Mouse (Mus musculus) lung, postnatal 25 days (tissue): Measurements from ENCODE around the gene Ppp1r3g.
"Not testable (repeated sequence)": the region's sequence is repeated elsewhere in the genome, so short reads cannot be mapped to it uniquely, and the experiment has no call there.

ENCODE experiments used
- DNase-seq: peaks from one replicate; pipeline ENCODE4 v3.0.0; 2022; ENCODE audit warnings: low spot score

The Ppp1r3g gene

DNA sequence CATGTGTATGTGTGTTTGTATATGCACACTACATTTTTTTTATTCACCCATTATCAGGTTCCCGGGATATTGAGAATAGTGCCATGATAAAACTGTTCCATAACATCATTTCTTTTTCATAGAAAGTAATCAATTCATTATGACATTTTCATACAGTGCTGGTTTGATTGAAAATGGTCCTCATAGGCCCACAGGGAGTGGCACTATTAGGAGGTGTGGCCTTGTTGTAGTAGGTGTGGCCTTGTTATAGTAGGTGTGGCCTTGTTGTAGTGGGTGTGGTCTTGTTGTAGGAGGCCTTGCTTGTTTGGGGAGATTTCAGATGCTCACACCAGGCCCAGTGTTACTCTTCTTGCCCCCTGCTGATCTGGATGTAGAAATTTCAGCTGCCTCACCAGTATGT lies at the start of gene Ppp1r3g:
TSS of gene Ppp1r3g (plus strand) at position 301 of the 400 bp plus-strand sequence.
- no peak for DNase-seq

- DNase-seq, result no peak
These were observed 47.2 kb upstream of the Ppp1r3g start for GRCm38 (mm10) chr13:35911476-35911875.

DNA sequence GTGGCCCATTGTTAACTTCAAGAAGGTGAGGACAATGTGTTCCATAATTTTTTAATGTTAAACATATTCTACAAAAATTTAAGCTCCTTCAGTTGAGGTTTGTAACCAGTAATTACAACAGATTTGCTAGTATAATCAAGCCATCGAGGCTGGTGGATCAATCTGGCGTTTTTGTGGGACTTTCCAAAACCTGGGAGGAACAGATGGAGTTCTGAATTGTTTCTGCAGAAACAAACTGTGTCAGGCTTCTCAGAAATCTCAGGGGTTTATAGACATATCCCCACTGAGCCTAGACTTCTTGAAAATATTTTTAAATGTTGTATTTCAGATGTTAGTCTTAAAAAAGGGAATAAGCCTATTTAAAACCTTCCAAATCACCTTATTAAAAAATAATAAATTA lies 20.6 kb upstream of the Ppp1r3g start:
- DNase-seq, result no peak

DNA sequence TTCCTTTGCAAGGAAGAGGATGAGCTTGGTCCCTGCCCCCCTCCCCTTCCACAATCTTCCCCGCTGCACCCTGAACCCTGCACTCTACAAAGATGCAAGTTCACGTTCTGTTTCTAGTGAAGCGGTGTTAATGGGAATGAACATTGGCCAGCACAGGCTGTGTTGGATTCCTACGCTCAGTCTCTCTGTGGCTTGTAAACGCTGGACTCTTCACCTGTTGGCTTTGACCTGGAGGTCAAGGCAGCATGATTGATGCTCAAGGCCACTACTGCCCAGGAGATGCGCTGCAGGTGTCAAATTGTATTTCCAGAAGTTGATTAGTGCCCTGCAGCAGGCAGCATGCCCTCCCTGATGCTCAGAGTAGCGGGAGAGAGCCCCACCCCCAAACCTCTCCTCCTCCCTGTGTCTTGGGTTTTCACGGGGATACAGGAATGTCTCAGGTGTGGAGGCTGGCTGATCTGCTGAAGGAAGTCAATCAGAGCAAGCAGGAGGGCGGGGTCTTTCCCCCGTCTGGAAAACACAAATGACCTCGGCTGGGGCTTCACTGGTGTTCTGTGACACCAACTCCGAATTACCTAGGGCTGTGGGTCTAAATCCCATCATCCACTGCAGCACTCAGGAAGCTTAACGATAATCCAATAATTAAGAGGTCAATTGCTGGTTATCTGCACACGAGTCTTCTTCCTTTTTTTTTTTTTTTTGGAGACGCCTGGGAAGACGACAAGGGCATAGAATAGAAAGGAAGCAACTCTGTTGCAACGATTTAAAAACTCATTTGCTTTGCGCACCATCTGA lies 18.6 kb upstream of the Ppp1r3g start:
- DNase-seq, result no peak

GRCm38 (mm10) chr13:35940934-35941333 lies 17.7 kb upstream of the Ppp1r3g start:
- no peak for DNase-seq

- no peak for DNase-seq
These were observed 11.8 kb upstream of the Ppp1r3g start for GRCm38 (mm10) chr13:35946659-35947353.

DNA sequence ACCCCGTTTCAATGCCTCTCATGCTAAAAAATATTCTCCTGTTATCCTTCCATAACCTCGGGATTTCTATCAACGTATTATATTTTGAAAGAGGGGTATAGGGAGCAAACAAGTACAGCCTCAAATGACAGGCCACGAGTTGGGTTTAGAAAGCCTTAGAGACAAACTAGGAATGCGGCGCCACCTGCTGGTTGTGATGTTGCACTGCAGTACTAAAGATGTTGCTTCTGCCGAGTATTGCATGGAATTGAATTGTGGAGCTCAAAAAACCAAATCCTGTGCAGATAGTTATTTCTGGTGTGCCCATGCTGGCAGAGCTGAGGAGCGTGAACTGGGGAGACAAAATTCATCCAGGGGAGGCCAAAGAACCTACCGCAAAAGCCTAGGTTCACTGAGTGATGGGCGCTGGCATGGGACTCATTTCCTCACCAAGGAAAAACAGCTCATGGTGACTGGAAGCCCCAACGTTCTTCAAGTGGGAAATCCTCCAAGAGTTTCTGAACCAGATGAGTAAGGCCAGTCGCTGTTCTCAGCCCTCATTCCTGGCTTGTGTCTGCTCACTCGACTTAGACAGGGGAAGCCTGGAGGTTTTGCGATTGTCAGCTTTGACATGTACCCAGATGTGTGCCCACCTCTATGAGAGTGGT lies 11.2 kb upstream of the Ppp1r3g start:
- peak; percentile 61 for DNase-seq

GRCm38 (mm10) chr13:35949814-35950455 lies 8.7 kb upstream of the Ppp1r3g start:
- peak; percentile 20 for DNase-seq

DNA sequence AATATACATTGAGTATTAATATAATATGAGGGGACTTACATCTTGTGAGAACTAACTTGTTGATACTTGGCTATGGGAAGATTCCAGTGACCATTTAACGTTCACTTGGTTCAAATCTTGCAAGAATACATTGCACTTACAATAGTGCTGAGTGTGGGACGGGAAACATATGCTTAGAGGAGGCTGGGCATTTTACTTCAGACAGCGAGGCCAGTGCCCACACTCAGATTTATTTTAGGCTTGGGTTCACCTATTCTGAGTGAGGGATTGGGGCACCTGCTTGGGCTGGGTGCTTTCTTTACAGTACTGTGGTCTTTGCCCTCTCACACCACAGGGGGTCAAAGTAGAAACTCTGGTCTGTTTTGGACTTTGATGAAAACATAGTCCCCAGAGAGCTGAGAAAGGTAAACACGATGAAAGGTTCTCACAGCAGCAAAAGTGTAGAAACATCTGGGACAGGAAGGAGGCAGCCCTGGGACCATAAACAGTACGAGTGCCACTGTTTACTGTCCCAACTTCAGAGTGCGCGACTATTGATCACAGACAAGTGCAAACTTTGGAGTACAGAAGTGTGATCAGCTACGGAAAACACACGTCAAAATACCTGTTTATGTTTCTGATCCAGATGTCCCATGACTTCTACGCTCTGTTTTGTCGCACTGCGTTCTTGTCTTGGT lies 890 bp downstream of the Ppp1r3g start:
- DNase-seq, result no peak

DNA sequence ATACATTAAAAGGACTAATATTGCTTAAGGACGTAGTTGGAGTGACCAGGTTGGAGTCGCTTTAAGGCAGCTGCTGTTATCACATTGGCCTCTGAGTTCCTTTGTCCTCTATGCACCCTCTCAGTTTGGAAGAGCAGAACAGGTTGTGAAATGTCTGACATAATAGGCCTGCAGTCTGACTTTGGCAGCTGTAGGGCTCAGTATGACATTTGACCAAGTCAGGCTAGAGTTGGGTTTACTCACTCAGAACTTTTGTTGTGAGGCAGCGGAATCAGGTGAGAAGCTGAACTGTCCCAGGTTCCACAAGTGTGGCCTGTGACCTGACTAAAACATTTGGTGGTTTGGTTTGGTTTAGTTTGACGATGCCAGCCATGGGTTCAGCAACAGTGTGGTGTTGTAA lies 4.9 kb downstream of the Ppp1r3g start:
- no peak for DNase-seq

GRCm38 (mm10) chr13:35967690-35968089 lies 9.1 kb downstream of the Ppp1r3g start:
- no peak for DNase-seq

GRCm38 (mm10) chr13:35968131-35968718 lies 9.6 kb downstream of the Ppp1r3g start:
- no peak for DNase-seq

DNA sequence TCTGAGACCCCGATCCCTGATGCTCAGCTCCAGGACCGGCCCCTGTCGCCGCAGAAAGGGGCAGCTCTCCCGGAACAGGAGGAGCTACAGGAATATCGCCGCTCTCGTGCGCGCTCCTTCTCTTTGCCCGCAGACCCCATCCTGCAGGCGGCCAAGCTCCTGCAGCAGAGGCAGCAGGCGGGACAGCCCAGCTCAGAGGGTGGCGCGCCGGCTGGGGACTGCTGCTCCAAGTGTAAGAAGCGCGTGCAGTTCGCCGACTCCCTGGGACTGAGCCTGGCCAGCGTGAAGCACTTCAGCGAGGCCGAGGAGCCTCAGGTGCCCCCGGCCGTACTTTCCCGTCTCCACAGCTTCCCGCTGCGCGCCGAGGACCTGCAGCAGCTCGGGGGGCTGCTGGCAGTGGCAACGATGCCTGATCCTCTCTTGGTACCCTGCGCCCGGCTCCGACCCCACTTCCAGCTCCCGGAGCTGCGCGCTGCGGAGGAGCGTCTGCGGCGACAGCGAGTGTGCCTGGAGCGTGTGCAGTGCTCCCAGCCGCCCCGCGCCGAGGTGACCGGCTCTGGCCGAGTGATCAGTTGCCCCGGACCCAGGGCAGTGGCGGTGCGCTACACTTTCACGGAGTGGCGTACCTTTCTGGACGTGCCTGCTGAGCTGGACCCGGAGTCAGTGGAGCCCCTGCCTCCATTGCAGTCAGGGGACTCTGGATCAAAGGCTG lies 10.2 kb downstream of the Ppp1r3g start:
- no peak for DNase-seq

DNA sequence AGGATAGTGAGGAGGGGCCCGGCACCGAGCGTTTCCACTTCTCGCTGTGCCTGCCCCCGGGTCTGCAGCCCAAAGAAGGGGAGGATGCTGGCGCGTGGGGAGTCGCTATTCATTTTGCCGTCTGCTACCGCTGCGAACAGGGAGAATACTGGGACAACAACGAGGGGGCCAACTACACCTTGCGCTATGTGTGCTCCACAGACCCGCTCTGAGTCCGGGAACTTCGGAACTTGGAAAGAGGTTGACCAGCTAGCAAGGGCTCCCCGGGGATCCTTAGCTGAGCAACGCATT lies 10.7 kb downstream of the Ppp1r3g start:
- DNase-seq, result no peak

DNA sequence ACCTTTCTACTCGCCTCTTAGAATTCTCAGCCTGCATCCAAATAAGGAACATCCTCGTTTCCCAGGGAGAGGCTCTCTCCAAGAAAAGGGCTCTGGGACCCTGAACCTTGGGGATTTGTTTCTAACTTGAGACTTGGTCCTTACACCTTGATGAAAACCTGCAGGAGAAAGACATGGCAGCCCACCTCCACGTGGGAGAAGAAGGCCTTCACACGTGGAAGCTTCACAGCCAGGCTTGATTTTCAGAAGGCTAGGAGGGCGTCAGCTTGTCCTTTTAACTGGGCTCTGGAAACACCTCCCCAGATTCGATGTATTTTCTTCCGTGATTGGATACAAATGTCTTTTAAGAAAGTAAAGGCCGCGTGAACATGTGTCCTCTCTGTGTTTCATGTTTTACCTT lies 11.2 kb downstream of the Ppp1r3g start:
- DNase-seq, result no peak

GRCm38 (mm10) chr13:35976912-35977311 lies 18.3 kb downstream of the Ppp1r3g start:
- no peak for DNase-seq

GRCm38 (mm10) chr13:35980471-35980870 lies 21.8 kb downstream of the Ppp1r3g start:
- no peak for DNase-seq

DNA sequence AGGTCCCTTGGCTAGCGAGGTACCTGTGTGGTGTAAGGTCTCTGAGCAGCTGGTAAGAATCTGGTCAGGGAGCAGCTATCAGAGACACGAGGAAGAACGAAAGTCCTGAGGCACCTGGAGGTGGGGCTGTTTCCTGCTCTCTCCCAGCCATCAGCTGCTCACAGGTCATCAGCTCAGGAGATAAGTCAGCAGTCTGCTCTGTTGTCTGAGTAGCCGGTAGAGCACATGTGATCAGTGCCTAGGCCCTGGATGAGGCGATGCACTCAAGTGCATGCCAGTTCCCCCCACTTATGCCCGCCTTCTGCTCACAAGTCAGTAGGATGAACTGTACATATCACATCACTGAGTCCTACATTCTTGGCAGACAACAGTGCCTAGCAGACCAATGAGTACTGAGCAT lies 24.3 kb downstream of the Ppp1r3g start:
- DNase-seq, result no peak

- no peak for DNase-seq
These were observed 30.7 kb downstream of the Ppp1r3g start for GRCm38 (mm10) chr13:35989329-35989728.

DNA sequence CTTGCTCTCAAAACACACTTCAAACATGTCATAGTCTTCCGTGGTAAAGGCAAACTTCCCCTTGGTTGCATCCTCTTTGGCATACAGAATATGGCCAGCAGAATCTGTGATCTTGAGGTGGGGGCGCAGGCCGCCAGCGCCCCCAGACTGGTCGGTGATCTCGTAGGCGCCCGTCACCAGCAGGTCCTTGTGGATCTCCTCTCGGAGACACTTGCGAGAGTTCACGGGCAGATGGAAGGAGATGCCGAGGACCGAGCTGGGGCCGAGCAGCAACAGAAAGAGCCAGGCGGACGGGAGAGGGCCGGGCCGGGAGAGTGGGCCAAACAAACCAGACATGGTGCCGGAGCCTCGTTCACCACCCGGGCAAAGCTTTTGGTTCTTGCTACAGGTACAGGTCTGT lies 32.5 kb downstream of the Ppp1r3g start:
- DNase-seq, result not testable (repeated sequence)

DNA sequence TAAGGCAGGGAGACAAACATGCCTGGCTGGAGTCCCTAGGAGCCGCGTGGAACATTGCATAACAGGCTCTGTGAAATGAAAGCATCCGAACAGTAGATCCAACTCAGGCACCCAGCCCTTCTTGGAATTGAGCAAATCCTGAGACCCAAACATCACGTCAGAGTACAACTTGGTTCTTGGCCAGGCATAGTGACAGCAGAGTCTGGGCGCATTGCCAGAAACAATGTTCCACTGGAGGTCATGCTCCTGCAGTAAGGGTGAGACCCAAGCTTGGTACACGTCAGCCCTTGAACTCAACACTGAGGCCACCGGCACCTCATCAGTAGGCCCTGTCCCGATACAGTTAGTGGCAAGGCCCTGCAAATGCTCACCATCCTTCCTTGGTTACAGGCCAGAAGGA lies 35.4 kb downstream of the Ppp1r3g start:
- DNase-seq, result peak; percentile 85
